Mouse (Mus musculus) CD4-positive naive resting alpha-beta T cell, adult 57 days (primary cell): Measurements from ENCODE around the gene Sae1. TPM values are rescaled to one million over a fixed set of nuclear protein-coding genes. Genes with fewer than 3 reads are reported as not detected.

Experiments used
- total RNA-seq: library from RNA; stranded (reverse); gene quantifications from one replicate; pipeline ENCODE4 v1.2.4, GENCODE M21; 2023

Sae1 gene
- total RNA-seq: 50.6 TPM

DNA sequence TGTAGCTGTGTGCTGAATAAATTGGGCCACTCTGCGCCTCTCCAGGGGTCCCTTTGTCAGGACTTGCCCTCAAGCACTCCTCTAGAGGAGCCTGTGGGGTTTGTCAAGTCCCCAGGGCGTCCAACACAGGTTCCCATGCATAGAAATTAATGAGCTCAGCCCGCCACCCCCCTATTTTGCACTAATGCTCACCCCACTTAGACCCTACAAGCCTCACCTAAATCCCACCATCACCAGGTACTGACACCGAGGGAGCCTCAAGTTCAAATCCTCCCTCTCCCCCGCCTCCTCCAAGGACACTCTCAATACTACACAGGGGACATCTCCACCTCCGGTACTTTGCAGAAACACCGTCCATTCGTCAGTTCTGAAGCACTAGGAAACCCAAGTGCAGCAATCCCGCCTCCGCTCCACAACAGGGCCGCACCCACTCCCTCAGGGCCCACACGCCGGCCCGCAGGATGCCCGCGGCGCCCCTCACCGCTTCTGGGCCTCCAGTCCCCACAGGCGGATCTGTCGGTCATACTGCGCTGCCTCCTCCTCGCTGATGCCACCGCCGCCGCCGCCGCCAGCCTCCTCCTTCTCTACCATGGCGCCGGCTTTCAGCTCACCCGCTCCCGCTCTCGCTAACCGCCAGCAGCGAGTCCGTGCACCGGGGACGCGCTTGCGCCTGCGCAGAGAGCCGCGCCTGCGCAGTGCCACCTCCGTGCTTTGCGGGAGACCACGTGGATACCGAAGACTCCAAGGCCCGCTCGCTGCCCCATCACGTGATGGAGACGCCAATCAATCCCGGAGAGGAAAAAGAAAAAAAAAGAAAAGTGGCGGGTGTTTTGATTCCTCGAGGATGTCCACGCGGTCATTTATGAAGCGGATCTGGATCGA is at the start of gene Sae1:
Sae1 (minus strand) TSS at position 647 of the 882 bp plus-strand sequence.

DNA sequence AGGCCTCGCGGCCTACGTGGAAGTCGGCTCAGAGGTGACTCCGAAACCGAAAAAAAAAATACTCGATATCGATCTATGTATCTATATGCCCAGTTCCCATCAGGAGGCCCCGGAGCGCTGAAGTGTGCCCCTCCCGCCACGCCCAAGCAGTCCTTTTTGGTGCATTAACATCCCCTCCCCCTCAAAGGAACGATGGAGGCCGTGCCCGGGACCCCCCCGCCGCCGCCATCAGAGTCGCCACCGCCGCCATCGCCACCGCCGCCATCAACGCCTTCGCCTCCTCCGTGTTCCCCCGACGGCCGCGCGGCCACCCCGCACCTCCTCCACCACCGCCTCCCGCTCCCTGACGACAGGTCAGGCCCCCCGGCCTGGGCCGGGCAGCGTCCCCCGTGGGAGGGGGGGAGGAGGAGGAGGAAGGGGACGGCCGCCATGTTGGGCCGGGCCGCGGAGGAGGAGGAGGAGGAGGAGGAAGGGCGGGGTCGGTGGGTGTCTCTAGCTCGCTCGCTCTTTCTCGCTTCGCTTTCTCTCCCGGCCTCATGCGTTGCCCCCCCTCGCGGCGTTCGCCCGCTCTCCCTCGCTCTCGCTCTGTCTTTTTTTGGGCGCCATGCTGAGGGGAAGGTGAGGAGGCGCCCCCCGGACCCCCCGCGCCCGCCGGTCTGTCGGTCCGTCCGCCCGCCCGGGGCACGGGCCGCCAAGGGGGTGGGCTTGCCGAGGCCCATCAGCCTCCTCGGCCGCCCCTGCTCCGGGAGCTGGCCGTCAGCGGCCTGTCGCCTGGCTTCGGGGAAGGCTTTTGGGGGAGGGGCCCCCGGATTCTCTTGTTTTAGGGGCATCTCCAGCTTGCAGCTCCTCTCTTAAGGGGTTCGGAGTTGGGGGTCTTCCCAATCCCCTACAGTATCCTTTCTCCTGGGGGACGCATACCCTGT is 13.3 kb upstream of the Sae1 start, which contains the start of gene Zc3h4:
Zc3h4 (plus strand) TSS at position 222 of the 923 bp plus-strand sequence.

DNA sequence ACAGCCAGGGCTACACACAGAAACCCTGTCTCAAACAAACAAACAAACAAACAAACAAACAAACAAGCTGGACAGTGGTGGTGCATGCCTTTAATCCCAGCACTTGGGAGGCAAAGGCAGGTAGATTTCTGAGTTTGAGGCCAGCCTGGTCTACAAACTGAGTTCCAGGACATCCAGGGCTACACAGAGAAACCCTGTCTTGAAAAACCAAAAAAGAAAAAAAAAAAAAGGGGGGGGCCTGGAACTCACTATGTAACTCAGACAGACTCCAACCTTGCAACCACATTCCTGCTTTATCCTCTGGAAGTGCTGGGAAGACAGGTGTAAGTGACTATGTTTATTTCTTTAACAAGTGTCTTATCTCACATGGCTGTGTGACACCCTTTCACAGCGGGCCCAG is 79.5 kb downstream of the Sae1 start, which contains the start of gene Bbc3:
Bbc3 (plus strand) TSS at position 301 of the 400 bp plus-strand sequence.

DNA sequence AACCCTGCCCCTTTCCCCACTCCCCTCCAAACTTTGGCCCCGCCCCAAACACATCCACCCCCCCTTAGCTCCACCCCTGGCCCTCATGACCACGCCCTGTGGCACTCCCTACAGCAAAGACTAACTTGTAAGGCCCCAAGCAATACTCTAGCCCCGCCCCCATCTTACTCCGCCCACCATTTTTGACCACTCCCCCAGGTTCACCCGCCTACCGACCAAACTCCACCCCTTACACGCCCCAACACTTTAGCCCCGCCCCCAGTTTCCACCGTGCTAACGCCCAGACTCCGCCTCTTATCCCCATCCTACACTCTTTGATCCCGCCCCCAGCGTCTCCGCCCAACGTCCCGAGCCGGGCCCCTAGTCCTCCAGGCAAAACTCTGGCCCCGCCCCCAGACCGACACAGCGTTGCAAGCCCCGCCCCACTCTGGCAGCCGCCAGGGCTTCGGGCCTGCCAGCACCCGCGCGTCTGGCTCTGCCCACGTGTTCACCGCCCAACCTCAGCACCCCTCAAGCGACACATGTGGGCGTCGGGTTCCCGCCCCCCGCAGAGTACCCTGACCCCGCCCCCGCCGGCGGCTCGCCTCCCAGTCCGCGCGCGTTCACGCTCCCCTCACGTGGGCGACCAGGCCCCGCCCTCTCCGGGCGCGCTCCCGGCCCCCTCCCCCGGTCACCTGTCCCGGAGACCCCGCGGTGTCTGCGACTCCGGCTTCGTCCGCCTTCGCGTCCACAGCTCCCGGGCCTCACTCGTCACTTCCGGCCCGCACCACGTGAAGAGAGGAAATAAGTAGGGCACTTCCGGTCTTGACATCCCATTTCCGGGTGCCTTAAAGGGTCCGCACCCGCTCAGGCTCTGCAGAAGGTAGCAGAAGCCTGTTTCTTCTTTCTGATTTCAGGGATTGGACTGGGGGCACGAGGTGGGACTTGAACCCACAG is 101.3 kb downstream of the Sae1 start, which contains the start of gene Ccdc9:
Ccdc9 (minus strand) TSS at position 770 of the 936 bp plus-strand sequence.

DNA sequence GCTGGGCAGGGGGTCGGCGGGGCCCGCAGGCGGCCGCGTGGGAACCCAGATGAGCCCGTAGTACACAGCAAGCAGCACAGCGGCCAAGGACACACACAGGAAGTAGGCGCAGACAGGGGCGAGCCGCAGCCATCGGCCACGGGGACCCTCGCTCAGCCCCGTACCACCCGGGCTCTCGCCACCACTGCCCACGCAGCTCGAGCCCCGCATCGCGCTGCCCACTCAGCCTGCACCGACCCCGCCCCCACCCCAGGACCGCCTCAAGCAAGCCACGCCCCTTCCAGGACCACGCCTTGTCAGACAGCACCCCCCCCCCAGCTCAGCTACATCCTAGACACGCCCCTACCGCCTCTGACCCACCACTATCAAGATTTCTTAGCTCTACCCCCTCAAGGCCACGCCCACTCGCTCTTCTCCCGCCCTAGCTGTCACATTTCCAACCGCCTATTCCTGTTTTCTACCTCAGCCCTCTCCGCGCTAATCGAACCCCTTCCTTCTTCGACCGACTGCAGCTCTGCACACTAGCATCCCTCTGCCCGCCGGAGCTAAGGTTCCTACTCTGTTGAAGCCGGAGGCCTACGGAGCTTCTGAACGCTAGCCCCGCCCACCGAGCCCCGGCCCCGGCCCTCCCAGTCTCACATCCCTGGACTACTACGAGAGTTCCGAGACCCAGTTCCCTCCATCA is 114.4 kb downstream of the Sae1 start, which contains the start of gene Inafm1:
Inafm1 (minus strand) TSS at position 537 of the 685 bp plus-strand sequence.

Other genes starting within 250 kb of the Sae1 start
- 52.4 TPM for gene Meis3, start 212.7 kb downstream of the Sae1 start, total RNA-seq
- gene Dhx34, start 165.8 kb downstream of the Sae1 start, total RNA-seq: 29.4 TPM
- 0.21 TPM for gene C5ar2, start 143.7 kb downstream of the Sae1 start, total RNA-seq
- gene C5ar1, start 128.3 kb downstream of the Sae1 start, total RNA-seq: 0.38 TPM
- gene Inafm1, start 114.2 kb downstream of the Sae1 start, total RNA-seq: 37.6 TPM
- 347 TPM for gene Ccdc9, start 101.0 kb downstream of the Sae1 start, total RNA-seq
- gene Bbc3, start 79.4 kb downstream of the Sae1 start, total RNA-seq: 71.4 TPM
- 83.4 TPM for gene Zc3h4, start 13.1 kb upstream of the Sae1 start, total RNA-seq
- gene Tmem160, start 65.0 kb upstream of the Sae1 start, total RNA-seq: 40.0 TPM
- not detected for gene Npas1, start 89.9 kb upstream of the Sae1 start, total RNA-seq
- 20.2 TPM for gene Arhgap35, start 227.2 kb upstream of the Sae1 start, total RNA-seq